Mouse (Mus musculus): ENCODE results near the gene Tifa. TPM values are rescaled to one million over a fixed set of nuclear protein-coding genes. Genes with fewer than 3 reads are reported as not detected.

The Tifa gene
- polyA plus RNA-seq (2021; fragmentation: Nextera tagmentation) = 8.5 and 8.8 TPM in 2 replicates
- long read RNA-seq, experiment 1, transcript Tifa-201 (3 exons, 2,245 nt) = major isoform, 89 of 104 reads
- long read RNA-seq, experiment 1, partial matches to known transcripts = 3 of 104 reads
- long read RNA-seq, experiment 1, other reads (novel, unspliced or antisense) = 7 of 104 reads
- long read RNA-seq, experiment 2, transcript Tifa-201 (3 exons, 2,245 nt) = major isoform, 11 of 14 reads
- long read RNA-seq, experiment 2, partial matches to known transcripts = 0 of 14 reads
- long read RNA-seq, experiment 2, other reads (novel, unspliced or antisense) = 3 of 14 reads

GRCm38 (mm10) chr3:127789500-127790191, at the start of gene Tifa:
Gene Tifa, plus strand, starts transcription at chr3:127789805.

GRCm38 (mm10) chr3:127780021-127780644, 9.5 kb upstream of the Tifa start, which contains the start of gene Alpk1:
Gene Alpk1, minus strand, starts transcription at chr3:127780527.

DNA sequence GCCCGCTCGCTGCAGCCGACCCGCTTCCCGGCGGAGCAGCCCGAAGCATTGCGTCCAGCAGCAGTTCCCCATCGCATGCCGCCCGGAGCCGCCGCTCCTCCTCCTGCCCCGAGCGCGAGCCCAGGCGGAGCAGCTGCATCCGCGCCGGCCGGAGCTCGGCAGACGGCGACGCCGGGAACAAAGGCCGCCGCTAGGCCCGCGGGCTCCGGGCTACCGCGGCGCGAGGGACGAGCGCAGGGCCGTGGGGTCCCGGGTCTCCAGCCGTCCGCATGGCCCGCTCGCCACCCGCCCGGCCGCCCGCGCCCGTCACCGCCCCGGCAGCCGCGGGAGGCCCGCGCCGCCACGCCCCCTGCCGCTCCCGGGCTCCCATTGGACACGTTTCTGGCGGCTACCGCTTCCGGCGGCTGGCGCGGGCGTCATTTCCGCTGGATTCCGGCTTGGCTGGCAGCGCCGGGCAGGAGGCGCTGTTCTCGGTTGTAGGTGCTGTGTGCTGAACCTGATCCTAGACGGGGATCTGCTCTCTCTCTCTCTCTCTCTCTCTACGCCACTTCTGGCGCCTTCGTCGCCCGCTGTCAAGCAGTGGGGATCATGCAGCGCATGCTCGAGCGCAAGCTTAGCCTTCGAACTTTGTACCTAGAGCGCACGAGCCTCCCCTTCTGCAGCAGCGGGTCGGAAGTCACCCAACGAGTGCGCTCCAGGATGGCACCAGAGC, 47.7 kb downstream of the Tifa start, which contains the start of gene Ap1ar:
Gene Ap1ar, minus strand, starts transcription at position 370 of the 712 bp plus-strand sequence.

Other genes with a start within 250 kb of the Tifa start
- 14.9 and 16.0 TPM in 2 replicates for gene Larp7, start 236.5 kb upstream of the Tifa start, polyA plus RNA-seq (2021; fragmentation: Nextera tagmentation)
- gene Zgrf1, start 236.3 kb upstream of the Tifa start, polyA plus RNA-seq (2021; fragmentation: Nextera tagmentation) = 0.38 and 0.51 TPM in 2 replicates
- 0.20 and 0.50 TPM in 2 replicates for gene Neurog2, start 156.7 kb upstream of the Tifa start, polyA plus RNA-seq (2021; fragmentation: Nextera tagmentation)
- 0.33 and 0.51 TPM in 2 replicates for gene Alpk1, start 9.3 kb upstream of the Tifa start, polyA plus RNA-seq (2021; fragmentation: Nextera tagmentation)
- 19.5 and 59.0 TPM in 2 replicates for gene Ap1ar, start 47.7 kb downstream of the Tifa start, polyA plus RNA-seq (2021; fragmentation: Nextera tagmentation)
- 1.1 and 1.5 TPM in 2 replicates for gene Fam241a, start 106.5 kb downstream of the Tifa start, polyA plus RNA-seq (2021; fragmentation: Nextera tagmentation)

Measured in left cerebral cortex, adult 6 months (tissue).